Mouse (Mus musculus): ENCODE measurements around the gene Smtn. TPM values are rescaled to one million over a fixed set of nuclear protein-coding genes. Genes with fewer than 3 reads are reported as not detected.

Gene Smtn
- polyA plus RNA-seq, 3 experiments from 2014 or later, result 1.5 to 7.4 (median 4.3) TPM

Other genes with a start within 250 kb of the Smtn start
- 10 to 100 TPM; 11.5 to 59.1 (median 35.3) TPM for gene Pik3ip1, start 210.2 kb downstream of the Smtn start, polyA plus RNA-seq (2017; shearing (Covaris generic))
- gene Limk2, start 131.4 kb downstream of the Smtn start, polyA plus RNA-seq (2017; shearing (Covaris generic)), result 10 to 100 TPM; 84.8 to 90.3 (median 87.8) TPM
- gene Rnf185, start 88.2 kb downstream of the Smtn start, polyA plus RNA-seq (2017; shearing (Covaris generic)), result 10 to 100 TPM; 16.8 to 28.4 (median 21.9) TPM
- under 1 TPM in 2 of 3 experiments, not detected in 1; 0.12 to 0.28 TPM for gene Pla2g3, start 52.3 kb downstream of the Smtn start, polyA plus RNA-seq (2017; shearing (Covaris generic))
- not detected for gene Inpp5j, start 35.8 kb downstream of the Smtn start, polyA plus RNA-seq (2017; shearing (Covaris generic))
- gene Selenom, start 25.9 kb downstream of the Smtn start, polyA plus RNA-seq (2017; shearing (Covaris generic)), result 10 to 100 TPM in 1 of 3 experiments, 1 to 10 TPM in 2; 5.6 to 20.7 (median 8.1) TPM
- 10 to 100 TPM in 2 of 3 experiments, 1 to 10 TPM in 1; 5.9 to 12.6 (median 10.4) TPM for gene Morc2a, start 108.6 kb upstream of the Smtn start, polyA plus RNA-seq (2017; shearing (Covaris generic))